Mouse (Mus musculus): ENCODE measurements around the gene Defa25. TPM values are rescaled to one million over a fixed set of nuclear protein-coding genes. Genes with fewer than 3 reads are reported as not detected.
"Not testable (repeated sequence)": the region's sequence is repeated elsewhere in the genome, so short reads cannot be mapped to it uniquely, and the experiment has no call there.

Defa25 gene
- not detected in 2 replicates for polyA plus RNA-seq (2012; rRNA removed)

DNA sequence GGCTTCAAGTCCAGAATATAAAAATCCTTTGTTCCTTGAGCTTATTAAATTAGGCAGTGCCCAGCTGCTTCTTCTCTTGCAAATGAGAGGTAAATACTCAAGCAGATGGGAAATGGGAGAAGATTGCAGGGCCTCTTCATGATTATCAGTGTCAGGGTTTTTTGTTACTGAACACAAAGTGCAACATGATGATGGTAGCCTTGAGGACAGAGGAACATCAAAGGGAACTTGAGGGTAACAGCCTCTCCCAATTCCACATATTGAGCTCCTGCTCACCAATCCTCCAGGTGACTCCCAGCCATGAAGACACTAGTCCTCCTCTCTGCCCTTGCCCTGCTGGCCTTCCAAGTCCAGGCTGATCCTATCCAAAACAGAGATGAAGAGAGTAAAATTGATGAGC lies at the start of gene Defa25:
Gene Defa25 (plus strand): TSS at position 301 of the 400 bp plus-strand sequence.
- H3K4me1 ChIP-seq (ENCODE audit: control insufficient read depth, insufficient read depth, low read length); DNase-seq: not testable (repeated sequence)

DNA sequence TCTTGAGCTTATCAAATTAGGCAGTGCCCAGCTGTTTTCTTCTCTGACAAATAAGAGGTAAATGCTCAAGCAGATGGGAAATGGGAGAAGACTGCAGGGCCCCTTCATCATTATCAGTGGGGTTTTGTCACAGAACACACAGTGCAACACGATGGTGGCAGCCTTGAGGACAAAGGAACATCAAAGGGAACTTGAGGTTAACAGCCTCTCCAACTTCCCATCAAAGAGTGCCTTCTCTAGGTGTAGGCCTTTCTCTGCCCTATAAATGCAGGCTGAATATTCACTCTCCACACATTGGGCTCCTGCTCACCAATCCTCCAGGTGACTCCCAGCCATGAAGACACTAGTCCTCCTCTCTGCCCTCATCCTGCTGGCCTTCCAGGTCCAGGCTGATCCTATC lies 29.5 kb upstream of the Defa25 start, which contains the start of gene Defa23:
Gene Defa23 (plus strand): TSS at position 301 of the 400 bp plus-strand sequence.
- no CpG with 5 or more reads among the region's 1 CpGs for WGBS
- not testable (repeated sequence) for DNase-seq; H3K4me1 ChIP-seq (ENCODE audit: control insufficient read depth, insufficient read depth, low read length); H3K4me3 ChIP-seq (replicated peaks; ENCODE audit: extremely low read depth, low read depth, low read length)

More for the DNA sequence above, at the start of gene Defa25:
- H3K4me3 ChIP-seq (replicated peaks; ENCODE audit: extremely low read depth, low read depth, low read length) = not testable (repeated sequence)

DNA sequence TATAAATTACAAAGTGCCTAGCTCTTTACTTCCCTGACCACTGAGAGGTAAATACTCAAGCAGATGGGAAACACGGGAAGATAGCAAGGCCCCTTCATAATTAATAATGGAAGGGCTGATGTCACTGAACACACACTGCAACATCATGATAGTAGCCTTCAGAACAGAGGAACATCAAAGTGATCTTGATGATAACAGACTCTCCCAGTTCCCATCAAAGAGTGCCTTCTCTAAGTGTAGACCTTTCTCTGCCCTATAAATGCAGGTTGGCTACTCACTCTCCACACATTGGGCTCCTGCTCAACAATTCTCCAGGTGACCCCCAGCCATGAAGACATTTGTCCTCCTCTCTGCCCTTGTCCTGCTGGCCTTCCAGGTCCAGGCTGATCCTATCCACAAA lies 19.5 kb upstream of the Defa25 start, which contains the start of gene Defa35:
Gene Defa35 (plus strand): TSS at position 301 of the 400 bp plus-strand sequence.
- not testable (repeated sequence) for H3K4me1 ChIP-seq (ENCODE audit: control insufficient read depth, insufficient read depth, low read length); H3K4me3 ChIP-seq (replicated peaks; ENCODE audit: extremely low read depth, low read depth, low read length); DNase-seq
- WGBS = 90% methylated on average over 1 of the region's 1 CpGs

DNA sequence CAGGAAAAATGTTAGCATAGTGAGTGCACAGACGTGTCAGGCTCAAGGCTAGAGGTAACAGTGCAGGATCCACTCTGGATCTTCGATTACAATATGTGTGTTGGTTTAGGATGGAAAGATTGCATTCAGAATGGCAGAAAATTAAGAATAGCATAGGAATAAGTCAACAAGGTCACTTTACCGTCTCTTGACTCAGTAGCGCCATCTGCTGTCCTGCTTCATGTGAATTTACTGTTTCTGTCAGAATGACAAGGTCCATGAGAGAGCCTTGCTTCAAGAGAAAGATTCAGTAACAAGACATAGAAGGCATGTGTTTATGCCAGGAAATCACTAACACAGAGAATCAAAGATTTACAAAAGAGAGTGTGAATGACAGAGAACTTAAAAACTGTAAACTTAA lies 8.9 kb downstream of the Defa25 start:
- Histone ChIP-seq H3K4me3 (replicated peaks; ENCODE audit: extremely low read depth, low read depth, low read length) (no peak overlapping the region), H3K4me1 (ENCODE audit: control insufficient read depth, insufficient read depth, low read length) (no peaks in the 10 kb centered on the region)
- TF ChIP-seq CTCF (IDR thresholded peaks at IDR 0.05; ENCODE audit: insufficient read depth, low read length) = no peak
- no peak for TF ChIP-seq POLR2A (IDR thresholded peaks at IDR 0.05; ENCODE audit: borderline replicate concordance, extremely low read depth, low read depth, low read length)
- WGBS = 39% methylated on average over 4 of the region's 4 CpGs
- no peak for DNase-seq

DNA sequence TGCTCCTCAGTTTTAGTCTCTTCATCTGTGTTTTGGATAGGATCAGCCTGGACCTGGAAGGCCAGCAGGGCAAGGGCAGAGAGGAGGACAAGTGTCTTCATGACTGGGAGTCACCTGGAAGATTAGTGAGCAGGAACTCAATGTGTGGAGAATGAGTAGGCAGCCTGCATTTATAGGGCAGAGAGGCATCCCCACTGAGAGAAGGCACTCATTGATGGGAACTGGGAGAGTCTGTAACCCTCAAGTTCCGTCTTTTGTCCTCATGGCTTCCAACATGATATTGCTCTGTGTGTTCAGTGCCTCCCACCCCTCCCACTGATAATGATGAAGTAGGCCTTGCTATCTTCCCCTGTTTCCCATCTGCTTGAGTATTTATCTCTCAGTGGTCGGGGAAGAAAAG lies 11.7 kb downstream of the Defa25 start, which contains the start of gene Gm14851:
Gene Gm14851 (minus strand): TSS at position 101 of the 400 bp plus-strand sequence.
- not testable (repeated sequence) for H3K4me3 ChIP-seq (replicated peaks; ENCODE audit: extremely low read depth, low read depth, low read length); DNase-seq; H3K4me1 ChIP-seq (ENCODE audit: control insufficient read depth, insufficient read depth, low read length)
- WGBS = 100% methylated on average over 1 of the region's 2 CpGs

DNA sequence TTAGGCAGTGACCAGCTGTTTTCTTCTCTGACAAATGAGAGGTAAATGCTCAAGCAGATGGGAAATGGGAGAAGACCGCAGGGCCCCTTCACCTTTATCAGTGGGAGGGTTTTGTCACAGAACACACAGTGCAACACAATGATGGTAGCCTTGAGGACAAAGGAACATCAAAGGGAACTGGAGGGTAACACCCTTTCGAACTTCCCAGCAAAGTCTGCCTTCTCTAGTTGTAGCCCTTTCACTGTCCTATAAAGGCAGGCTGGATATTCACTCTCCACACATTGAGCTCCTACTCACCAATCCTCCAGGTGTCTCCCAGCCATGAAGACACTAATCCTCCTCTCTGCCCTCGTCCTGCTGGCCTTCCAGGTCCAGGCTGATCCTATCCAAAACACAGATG lies 50.1 kb downstream of the Defa25 start, which contains the start of gene Defa30:
Gene Defa30 (plus strand): TSS at position 301 of the 400 bp plus-strand sequence.
- not testable (repeated sequence) for H3K4me3 ChIP-seq (replicated peaks; ENCODE audit: extremely low read depth, low read depth, low read length); H3K4me1 ChIP-seq (ENCODE audit: control insufficient read depth, insufficient read depth, low read length); DNase-seq
- WGBS = 46% methylated on average over 3 of the region's 3 CpGs

Other genes with a start within 250 kb of the Defa25 start
- not detected in 2 replicates for gene Defb33, start 191.8 kb upstream of the Defa25 start, polyA plus RNA-seq (2012; rRNA removed)
- not detected in 2 replicates for gene Gm15056, start 181.8 kb upstream of the Defa25 start, polyA plus RNA-seq (2012; rRNA removed)
- gene Gm6040, start 162.4 kb upstream of the Defa25 start, polyA plus RNA-seq (2012; rRNA removed) = not detected in 2 replicates
- not detected in 2 replicates for gene AY761185, start 139.7 kb upstream of the Defa25 start, polyA plus RNA-seq (2012; rRNA removed)
- not detected in 2 replicates for gene Defa21, start 58.9 kb upstream of the Defa25 start, polyA plus RNA-seq (2012; rRNA removed)
- not detected in 2 replicates for gene Defa23, start 29.4 kb upstream of the Defa25 start, polyA plus RNA-seq (2012; rRNA removed)
- gene Defa35, start 19.4 kb upstream of the Defa25 start, polyA plus RNA-seq (2012; rRNA removed) = not detected in 2 replicates
- gene Gm14851, start 11.6 kb downstream of the Defa25 start, polyA plus RNA-seq (2012; rRNA removed) = not detected in 2 replicates
- not detected in 2 replicates for gene Defa30, start 50.2 kb downstream of the Defa25 start, polyA plus RNA-seq (2012; rRNA removed)
- gene Defa22, start 77.8 kb downstream of the Defa25 start, polyA plus RNA-seq (2012; rRNA removed) = not detected in 2 replicates
- gene Defa31, start 107.2 kb downstream of the Defa25 start, polyA plus RNA-seq (2012; rRNA removed) = not detected in 2 replicates
- not detected in 2 replicates for gene Gm15293, start 117.1 kb downstream of the Defa25 start, polyA plus RNA-seq (2012; rRNA removed)
- gene Gm15292, start 165.3 kb downstream of the Defa25 start, polyA plus RNA-seq (2012; rRNA removed) = not detected in 2 replicates
- not detected in 2 replicates for gene Defa27, start 231.1 kb downstream of the Defa25 start, polyA plus RNA-seq (2012; rRNA removed)
- gene Defa29, start 242.6 kb downstream of the Defa25 start, polyA plus RNA-seq (2012; rRNA removed) = not detected in 2 replicates